Mouse (Mus musculus) spleen, postnatal 4 days (tissue): ENCODE measurements around the gene Exog.
A peak's percentile ranks its signal among the peaks of the same experiment; 100 is the strongest.

Experiments
- DNase-seq, 2 experiments: peaks; one replicate each; pipeline ENCODE4 v3.0.0; 2022; ENCODE audit warnings: low spot score in 2 of 2

The Exog gene

GRCm38 (mm10) chr9:119457122-119457521, 12.4 kb downstream of the Exog start:
- no peak for DNase-seq

GRCm38 (mm10) chr9:119460410-119460809, 15.7 kb downstream of the Exog start:
- DNase-seq, result peak; percentile 57 to 81

DNA sequence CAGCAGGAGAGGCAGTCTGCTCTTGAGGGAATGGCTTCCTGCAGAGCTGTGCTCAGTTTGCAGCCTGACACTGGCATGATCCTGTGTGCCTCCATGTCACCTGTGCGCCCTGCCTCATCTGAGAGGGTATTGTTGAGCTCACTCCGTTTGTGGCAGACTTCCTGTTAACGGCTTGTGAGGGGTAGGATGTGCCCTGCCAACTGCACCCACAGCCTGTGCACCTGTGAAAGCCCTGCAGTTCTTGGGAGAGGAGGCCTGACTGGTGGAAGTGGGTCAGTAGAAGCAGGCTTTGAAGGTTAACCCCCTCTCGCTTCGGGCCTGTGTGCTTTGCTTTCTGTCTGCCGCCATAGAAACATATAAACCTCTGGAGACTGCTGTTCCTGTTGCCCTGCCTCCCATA, 20.3 kb downstream of the Exog start:
- no peak for DNase-seq

DNA sequence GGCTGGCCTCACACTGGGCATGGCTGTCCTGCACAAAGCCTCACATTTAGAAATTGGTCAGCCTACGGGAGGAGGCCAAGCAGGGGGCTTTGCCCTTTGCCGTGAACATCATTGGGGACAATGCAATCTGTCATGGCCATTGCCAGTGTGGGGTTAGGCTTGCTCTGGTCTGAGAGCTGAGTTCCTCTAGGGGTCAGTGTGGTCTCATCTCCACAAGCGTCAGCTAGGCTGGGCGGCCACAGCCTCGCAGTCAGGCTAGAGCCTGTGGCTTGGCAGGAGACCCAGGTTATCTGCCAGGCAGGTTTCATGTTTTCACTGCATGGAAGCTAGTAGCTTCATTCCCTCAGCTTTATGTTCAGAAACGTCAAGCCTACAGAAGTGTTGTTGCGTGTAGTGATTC, 20.9 kb downstream of the Exog start:
- DNase-seq, result no peak

GRCm38 (mm10) chr9:119469691-119470353, 25.1 kb downstream of the Exog start:
- DNase-seq, result peak; percentile 66 to 75

DNA sequence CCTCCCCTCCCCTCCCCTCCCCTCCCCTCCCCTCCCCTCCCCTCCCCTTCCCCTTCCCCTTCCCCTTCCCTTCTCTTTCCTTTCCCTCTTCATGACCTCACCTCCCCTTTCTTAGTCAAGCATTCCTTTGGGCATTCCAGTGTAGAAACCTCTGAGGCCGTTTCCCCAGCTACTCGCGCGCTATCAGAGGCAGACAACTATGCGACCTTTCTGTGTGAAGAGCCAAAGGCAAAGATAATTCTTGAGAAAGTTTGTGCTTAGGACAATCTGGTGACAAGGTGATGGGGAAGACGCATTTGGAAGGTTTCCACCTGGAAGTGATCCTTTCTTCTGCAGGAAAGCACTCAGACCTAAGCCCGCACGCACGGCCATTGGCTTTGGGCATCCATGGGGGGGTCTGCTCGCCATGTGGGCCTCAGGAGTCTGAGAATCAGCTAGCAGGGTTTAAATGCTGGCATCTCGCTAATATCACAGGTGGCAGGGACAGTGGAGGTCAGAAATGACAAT, 27.7 kb downstream of the Exog start:
- DNase-seq, result no peak

- no peak for DNase-seq
These were observed 28.3 kb downstream of the Exog start for GRCm38 (mm10) chr9:119473011-119473410.

GRCm38 (mm10) chr9:119473608-119474164, 28.9 kb downstream of the Exog start:
- no peak for DNase-seq

GRCm38 (mm10) chr9:119474717-119475611, 30.2 kb downstream of the Exog start:
- no peak for DNase-seq

DNA sequence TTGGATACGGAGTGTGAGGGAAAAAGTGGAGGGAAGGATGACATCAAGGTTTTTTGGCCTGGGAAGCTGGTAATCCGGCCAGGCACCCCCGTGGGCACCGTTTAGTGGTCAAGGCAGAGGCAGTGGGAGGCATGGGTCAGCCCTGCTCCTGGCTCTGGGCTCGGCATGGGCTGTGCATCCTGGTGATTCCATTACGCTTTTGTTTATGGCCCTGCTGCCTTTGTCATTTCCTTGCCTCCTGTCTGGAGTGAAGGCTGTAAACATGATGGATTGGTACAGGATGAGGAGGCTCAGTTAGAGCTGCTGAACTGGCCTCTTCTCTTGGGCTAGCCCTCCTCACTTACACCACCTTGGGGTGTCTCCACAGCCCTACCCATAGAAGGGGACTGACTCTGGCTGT, 33.0 kb downstream of the Exog start:
- no peak for DNase-seq

GRCm38 (mm10) chr9:119478345-119478744, 33.6 kb downstream of the Exog start:
- DNase-seq, result no peak

DNA sequence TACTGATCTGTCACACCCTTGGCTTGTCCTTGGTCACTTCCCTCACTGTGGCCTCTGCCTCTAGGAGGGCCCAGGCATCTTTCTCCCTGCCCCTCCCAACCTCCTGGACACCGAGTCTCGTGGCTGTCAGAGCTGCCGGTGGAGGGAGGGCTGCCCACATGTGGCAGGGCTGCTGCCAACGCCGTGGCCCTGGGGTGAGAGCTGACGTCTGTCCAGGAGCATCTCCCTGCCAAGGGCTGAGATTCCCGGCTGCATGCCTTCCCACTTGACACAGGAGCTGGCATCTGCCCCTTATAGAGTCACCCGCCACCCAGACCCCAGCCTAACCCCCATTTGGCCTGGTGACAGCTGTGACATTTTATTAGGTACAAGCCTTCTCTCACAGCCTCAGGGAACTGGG, 34.6 kb downstream of the Exog start:
- DNase-seq, result no peak

- DNase-seq, result no peak
These were observed 36.9 kb downstream of the Exog start for GRCm38 (mm10) chr9:119481612-119482011.

- no peak for DNase-seq
These were observed 39.0 kb downstream of the Exog start for GRCm38 (mm10) chr9:119483554-119484353.

DNA sequence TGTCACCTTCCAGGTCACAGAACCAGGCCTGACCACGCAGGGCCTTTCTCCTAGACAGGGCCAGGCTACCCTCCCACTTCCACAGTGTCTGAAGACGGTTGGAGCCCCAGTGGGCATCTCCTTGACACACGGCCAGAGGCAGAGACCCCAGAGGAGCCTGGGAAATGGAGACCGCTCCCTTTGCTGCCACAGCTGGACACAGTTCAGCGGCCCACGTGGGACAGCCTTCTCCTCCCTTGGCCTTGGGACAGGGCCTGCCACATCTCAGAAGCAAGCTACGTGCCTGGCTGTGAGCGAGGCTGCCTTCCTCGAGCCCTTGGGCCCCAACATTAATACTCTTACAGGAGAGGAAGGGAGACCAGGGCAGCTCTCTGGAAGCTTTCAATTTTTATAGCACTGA, 39.7 kb downstream of the Exog start:
- no peak for DNase-seq

DNA sequence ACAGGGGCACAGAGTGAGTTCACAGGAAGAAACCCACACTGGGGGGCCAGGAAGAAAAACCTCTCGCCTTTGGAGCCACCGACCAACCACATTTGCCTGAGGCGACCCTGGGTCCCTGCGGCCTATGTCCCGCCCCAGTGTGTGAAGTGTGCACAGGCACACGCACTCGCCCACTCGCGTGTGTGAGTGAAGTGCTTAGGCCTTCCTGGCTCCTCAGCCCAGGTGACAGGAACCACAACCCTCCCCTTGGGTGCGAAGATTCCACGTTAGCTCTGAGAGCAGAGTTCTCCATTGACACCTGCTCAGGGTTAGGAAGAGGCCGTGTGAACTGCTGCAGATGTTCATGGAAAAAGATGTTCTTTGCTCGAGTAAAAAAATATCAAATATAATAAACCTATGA, 40.1 kb downstream of the Exog start:
- no peak for DNase-seq

DNA sequence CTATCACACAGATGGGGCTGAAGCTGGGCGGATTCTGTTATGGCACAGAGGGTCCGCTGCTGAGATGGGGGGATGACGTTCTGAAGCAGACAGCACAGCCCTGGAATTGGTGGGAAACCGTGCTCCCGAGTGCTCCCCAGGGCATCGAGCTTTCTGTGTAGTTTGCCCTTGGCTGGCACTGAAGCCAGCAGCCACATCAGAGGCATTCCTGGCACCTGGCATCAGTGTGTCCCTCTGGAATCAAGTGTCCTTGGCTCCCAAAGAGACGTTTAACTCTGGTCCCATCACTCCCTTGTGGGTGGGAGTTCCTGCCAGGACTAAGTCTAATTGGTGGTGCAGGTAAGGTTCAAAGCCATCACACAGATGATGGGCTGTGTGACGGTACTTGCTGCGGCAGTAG, 51.6 kb downstream of the Exog start:
- no peak for DNase-seq

DNA sequence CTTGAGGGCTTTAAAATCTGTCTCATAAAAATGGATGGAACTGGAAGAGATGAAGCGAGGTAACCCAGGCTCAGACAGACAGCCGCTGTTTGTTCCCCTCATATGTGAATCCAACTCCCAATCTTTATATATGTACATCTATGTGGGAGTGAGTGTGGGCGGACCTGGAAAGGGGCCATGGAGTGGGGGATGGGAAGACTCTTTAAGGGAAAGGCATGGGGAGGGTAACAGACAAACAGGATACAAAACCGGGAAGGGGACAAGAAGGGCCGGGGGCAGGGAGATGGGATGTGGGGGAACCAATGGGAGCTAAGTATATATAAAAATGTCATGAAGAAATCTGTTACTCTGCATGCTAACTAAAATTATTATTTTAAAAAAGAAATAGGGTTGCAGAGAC, 52.2 kb downstream of the Exog start:
- DNase-seq, result no peak

- DNase-seq, result no peak
These were observed 53.0 kb downstream of the Exog start for GRCm38 (mm10) chr9:119497546-119498246.

- no peak for DNase-seq
These were observed 53.5 kb downstream of the Exog start for GRCm38 (mm10) chr9:119498247-119498607.

DNA sequence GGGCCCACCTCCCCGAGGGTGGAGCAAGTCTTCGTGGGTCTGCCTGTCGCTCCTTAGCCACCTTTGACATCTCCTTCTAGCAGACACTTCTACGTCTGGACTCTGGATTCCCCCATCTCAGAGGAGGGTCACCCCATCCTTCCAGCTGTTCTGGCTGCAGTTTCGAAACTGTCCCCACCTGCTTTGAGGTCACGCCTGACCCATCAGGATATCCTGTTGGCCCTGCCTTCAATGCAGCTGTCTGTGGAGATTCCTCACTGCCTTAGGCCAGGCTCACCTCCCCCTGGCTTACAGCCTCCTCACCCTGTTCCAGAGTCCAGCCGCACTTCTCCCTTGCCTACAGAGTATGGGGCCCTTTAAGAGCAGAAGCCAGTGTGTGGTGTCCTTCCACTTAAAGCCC, 54.1 kb downstream of the Exog start:
- DNase-seq, result no peak
